Mouse (Mus musculus) forebrain, embryonic 16.5 days (tissue): ENCODE measurements around the gene Hrk. TPM values are rescaled to one million over a fixed set of nuclear protein-coding genes. Genes with fewer than 3 reads are reported as not detected.

Experiments
- ATAC-seq: fragments of 200-750 bp; cut with Nextera tagmentation; 2 replicates; pipeline ENCODE4 v1.8.0; 2017; ENCODE audit warnings: mild to moderate bottlenecking, moderate library complexity
- H3K27ac ChIP-seq: fragments of 300-500 bp; sonication (generic); 2 replicates; pipeline ENCODE4 v1.5.1; 2014; ENCODE audit warnings: low read length, control low read depth
- H3K27me3 ChIP-seq: fragments of 300-500 bp; sonication (generic); replicated peaks from 2 replicates; pipeline ENCODE4 v1.6.1; 2014; ENCODE audit warnings: low read length; ENCODE audit not compliant: control insufficient read depth, insufficient read depth
- H3K36me3 ChIP-seq: fragments of 300-500 bp; sonication (generic); 2 replicates; pipeline ENCODE4 v1.6.1; 2014; ENCODE audit not compliant: control insufficient read depth, insufficient read depth
- H3K4me1 ChIP-seq: fragments of 300-500 bp; sonication (generic); replicated peaks from 2 replicates; pipeline ENCODE4 v1.6.1; 2014; ENCODE audit warnings: low read length; ENCODE audit not compliant: control insufficient read depth, insufficient read depth
- H3K4me2 ChIP-seq: fragments of 300-500 bp; sonication (generic); 2 replicates; pipeline ENCODE4 v1.6.1; 2014; ENCODE audit warnings: mild to moderate bottlenecking, low read length, control low read depth
- H3K4me3 ChIP-seq: fragments of 300-500 bp; sonication (generic); replicated peaks from 2 replicates; pipeline ENCODE4 v1.5.1; 2014; ENCODE audit warnings: mild to moderate bottlenecking, low read length, control low read depth
- H3K9ac ChIP-seq: fragments of 300-500 bp; sonication (generic); replicated peaks from 2 replicates; pipeline ENCODE4 v1.6.1; 2014; ENCODE audit warnings: low read depth, low read length, control low read depth
- H3K9me3 ChIP-seq: fragments of 300-500 bp; sonication (generic); 2 replicates; pipeline ENCODE4 v1.6.1; 2016; ENCODE audit warnings: low read length; ENCODE audit not compliant: control insufficient read depth
- WGBS: fragments of 180-500 bp; shearing (Covaris S2); extraction: QIAGEN DNeasy Blood & Tissue Kit; methylation state at CpG from one replicate; pipeline ENCODE4 v1.1.7; 2014; 5-methylcytosine and 5-hydroxymethylcytosine counted together
- polyA plus RNA-seq: library from polyadenylated mRNA; unstranded; fragments of >200 nt; fragmentation: Nextera tagmentation; extraction: Ambion mirVana; gene quantifications from 2 replicates; pipeline ENCODE4 v1.2.1, GENCODE M21; 2015

The Hrk gene
- polyA plus RNA-seq, 1 experiment from 2014 or later: 3.3 TPM

GRCm38 (mm10) chr5:118154839-118155564 is 9.4 kb upstream of the Hrk start, which contains the start of gene Fbxw8:
Fbxw8 (minus strand) TSS chr5:118155464.
- no peaks in the 10 kb centered on the region; the same call in 1 of the 2 replicates for H3K36me3 ChIP-seq
- peaks cover 16% of the 10 kb centered on the region for H3K4me1 ChIP-seq
- H3K9me3 ChIP-seq: no peaks in the 10 kb centered on the region
- under 1% methylated on average over 65 of the region's 67 CpGs for WGBS
- H3K27ac ChIP-seq: peak within 1 kb of the TSS; percentile 53; the same call in 1 of the 2 replicates
- peak within 1 kb of the TSS; percentile 65 for H3K4me3 ChIP-seq
- ATAC-seq: peak; percentile 91
- peak within 1 kb of the TSS; percentile 75 for H3K9ac ChIP-seq
- peak within 1 kb of the TSS; percentile 80 for H3K4me2 ChIP-seq
- H3K27me3 ChIP-seq: no peaks in the 10 kb centered on the region

- Histone ChIP-seq H3K27ac (peak overlapping the region; percentile 53; the same call in 1 of the 2 replicates), H3K36me3 (no peaks in the 10 kb centered on the region; the same call in 1 of the 2 replicates), H3K9ac (peak overlapping the region; percentile 75), H3K9me3 (no peaks in the 10 kb centered on the region), H3K27me3 (no peaks in the 10 kb centered on the region; the same call in 1 of the 2 replicates), H3K4me1 (peaks cover 16% of the 10 kb centered on the region), H3K4me3 (peak overlapping the region; percentile 65), H3K4me2 (peak overlapping the region; percentile 80)
- 27% methylated on average over 9 of the region's 9 CpGs for WGBS
- peak; percentile 13; the same call in 1 of the 2 replicates for ATAC-seq
Observed at GRCm38 (mm10) chr5:118155565-118155947, 8.9 kb upstream of the Hrk start.

GRCm38 (mm10) chr5:118156976-118157375 is 7.5 kb upstream of the Hrk start:
- 53% methylated on average over 4 of the region's 4 CpGs for WGBS
- H3K9ac ChIP-seq: no peak overlapping the region
- no peak overlapping the region for H3K4me2 ChIP-seq
- H3K9me3 ChIP-seq: no peaks in the 10 kb centered on the region
- H3K4me3 ChIP-seq: no peak overlapping the region
- no peaks in the 10 kb centered on the region for H3K36me3 ChIP-seq
- H3K27ac ChIP-seq: no peak overlapping the region
- no peak for ATAC-seq
- H3K27me3 ChIP-seq: peaks cover 6% of the 10 kb centered on the region
- peaks cover 16% of the 10 kb centered on the region for H3K4me1 ChIP-seq

- no peaks in the 10 kb centered on the region for H3K4me1 ChIP-seq
- no peaks in the 10 kb centered on the region for H3K36me3 ChIP-seq
- peaks cover 12% of the 10 kb centered on the region for H3K27me3 ChIP-seq
- 46% methylated on average over 4 of the region's 4 CpGs for WGBS
- H3K4me2 ChIP-seq: no peak overlapping the region
- no peak for ATAC-seq
- H3K9ac ChIP-seq: no peak overlapping the region
- H3K27ac ChIP-seq: no peak overlapping the region
- no peaks in the 10 kb centered on the region for H3K9me3 ChIP-seq
- H3K4me3 ChIP-seq: no peak overlapping the region
Observed at GRCm38 (mm10) chr5:118160691-118161090, 3.8 kb upstream of the Hrk start.

DNA sequence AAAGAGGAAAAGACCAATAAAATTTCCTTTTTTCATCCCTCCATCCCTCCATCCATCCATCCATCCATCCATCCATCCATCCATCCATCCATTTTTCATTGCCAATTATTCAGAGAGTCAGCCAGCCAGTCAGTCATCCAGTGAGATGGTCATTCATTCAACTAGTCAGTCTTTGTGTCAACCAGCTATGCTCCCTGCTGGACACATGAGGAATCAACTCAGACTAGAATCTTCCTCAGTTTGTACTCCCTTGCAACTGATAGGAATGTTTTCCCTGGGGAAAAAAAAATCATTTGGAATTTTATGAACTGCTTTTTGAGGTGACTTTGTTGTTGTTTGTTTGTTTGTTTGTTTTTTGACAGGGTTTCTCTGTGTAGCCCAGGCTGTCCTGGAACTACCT is 1.0 kb downstream of the Hrk start:
- no peak overlapping the region for H3K4me2 ChIP-seq
- no peak overlapping the region for H3K9ac ChIP-seq
- no peaks in the 10 kb centered on the region for H3K9me3 ChIP-seq
- ATAC-seq: no peak
- peaks cover 7% of the 10 kb centered on the region for H3K4me1 ChIP-seq
- no peak overlapping the region for H3K27ac ChIP-seq
- no peak overlapping the region for H3K4me3 ChIP-seq
- H3K27me3 ChIP-seq: peaks cover 31% of the 10 kb centered on the region
- H3K36me3 ChIP-seq: no peaks in the 10 kb centered on the region

DNA sequence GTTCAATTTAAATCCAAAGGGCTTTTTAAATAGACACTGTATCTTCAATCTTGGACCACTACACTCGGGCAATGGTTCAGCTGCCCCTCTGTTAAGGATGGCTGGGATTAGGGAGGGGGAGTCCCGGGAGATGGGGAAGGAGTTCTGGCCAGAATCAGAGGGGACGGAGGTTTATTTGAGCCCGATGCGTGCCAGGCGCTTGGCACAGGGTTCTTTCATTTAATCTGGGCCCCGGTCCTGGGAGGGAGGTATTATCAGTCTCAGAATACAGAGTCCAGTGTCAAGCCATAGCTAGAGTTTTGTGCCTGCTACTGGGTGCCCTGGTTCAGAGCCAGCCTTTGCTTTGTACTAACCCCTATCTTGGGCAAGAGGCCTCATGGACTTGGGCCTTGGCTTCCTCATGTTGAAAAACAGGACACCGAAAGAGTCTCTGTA is 3.1 kb downstream of the Hrk start:
- no peaks in the 10 kb centered on the region for H3K9me3 ChIP-seq
- H3K36me3 ChIP-seq: no peaks in the 10 kb centered on the region
- no peak overlapping the region for H3K9ac ChIP-seq
- WGBS: 48% methylated on average over 8 of the region's 8 CpGs
- peak; percentile 37; the same call in 1 of the 2 replicates for ATAC-seq
- no peak overlapping the region for H3K4me2 ChIP-seq
- H3K4me1 ChIP-seq: peaks cover 24% of the 10 kb centered on the region
- no peak overlapping the region for H3K4me3 ChIP-seq
- H3K27me3 ChIP-seq: peaks cover 38% of the 10 kb centered on the region
- no peak overlapping the region for H3K27ac ChIP-seq

- H3K4me2 ChIP-seq: peak overlapping the region; percentile 90
- H3K27ac ChIP-seq: no peak overlapping the region
- H3K9ac ChIP-seq: peak overlapping the region; percentile 64
- WGBS: under 1% methylated on average over 113 of the region's 117 CpGs
- no peaks in the 10 kb centered on the region for H3K36me3 ChIP-seq
- no peaks in the 10 kb centered on the region for H3K9me3 ChIP-seq
- H3K4me3 ChIP-seq: peak overlapping the region; percentile 62
- ATAC-seq: peak; percentile 46
- peaks cover 51% of the 10 kb centered on the region for H3K27me3 ChIP-seq
- H3K4me1 ChIP-seq: peaks cover 29% of the 10 kb centered on the region
Observed at GRCm38 (mm10) chr5:118169222-118170221, 5.1 kb downstream of the Hrk start.

- H3K9me3 ChIP-seq: peaks cover 5% of the 10 kb centered on the region; the same call in 1 of the 2 replicates
- H3K27me3 ChIP-seq: peaks cover 53% of the 10 kb centered on the region
- peak overlapping the region; percentile 40 for H3K4me3 ChIP-seq
- no peaks in the 10 kb centered on the region for H3K36me3 ChIP-seq
- peaks cover 32% of the 10 kb centered on the region for H3K4me1 ChIP-seq
- H3K27ac ChIP-seq: no peak overlapping the region
- H3K4me2 ChIP-seq: peak overlapping the region; percentile 57
- WGBS: under 1% methylated on average over 25 of the region's 25 CpGs
- no peak overlapping the region for H3K9ac ChIP-seq
- ATAC-seq: no peak
Observed at GRCm38 (mm10) chr5:118170888-118171529, 6.6 kb downstream of the Hrk start.
